Mouse (Mus musculus): ENCODE measurements at regions not wholly inside any gene's neighbourhood (a gene's known extent, or its start where the extent isn't known, plus 50 kb on each side); places are given as distances from the start of the nearest gene placed in this dataset.

DNA sequence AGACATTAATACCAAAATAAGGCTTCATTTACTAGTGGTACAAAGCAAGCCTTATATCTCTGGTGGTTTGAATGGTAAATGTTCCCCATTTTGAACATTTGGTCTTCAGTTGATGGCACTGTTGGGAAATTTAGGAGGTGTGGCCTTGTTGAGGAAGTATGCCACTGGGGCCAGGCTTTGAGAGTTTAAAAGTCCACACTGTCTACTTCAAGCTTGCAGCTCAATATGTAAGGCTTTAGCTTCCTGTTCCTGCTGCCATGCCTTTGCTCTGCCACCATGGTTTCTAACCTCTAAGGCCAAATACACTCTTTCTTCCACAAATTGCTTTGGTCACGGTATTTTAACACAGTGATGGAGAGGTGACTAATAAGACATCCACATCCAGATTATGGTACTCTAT, 92.2 kb upstream of the Zfand5 start:
- TF ChIP-seq POLR2A (IDR thresholded peaks at IDR 0.05; ENCODE audit: extremely low read depth, insufficient read depth, low read length): no peak
- TF ChIP-seq CTCF (IDR thresholded peaks at IDR 0.05; ENCODE audit: low read depth, low read length): no peak
